Mouse (Mus musculus) heart, embryonic 11.5 days (tissue): ENCODE data around the gene Fyn. TPM values are rescaled to one million over a fixed set of nuclear protein-coding genes. Genes with fewer than 3 reads are reported as not detected.

ENCODE experiments used
- ATAC-seq: fragments of 200-750 bp; cut with Nextera tagmentation; replicated peaks from 2 replicates; pipeline ENCODE4 v1.8.0; 2017; ENCODE audit warnings: moderate library complexity; ENCODE audit not compliant: insufficient number of reproducible peaks, low FRiP score, low TSS enrichment
- H3K27ac ChIP-seq: fragments of 300-500 bp; sonication (generic); 2 replicates; pipeline ENCODE4 v1.5.1; 2014; ENCODE audit warnings: mild to moderate bottlenecking, low read depth, low read length
- H3K27me3 ChIP-seq: fragments of 300-500 bp; sonication (generic); 2 replicates; pipeline ENCODE4 v1.6.1; 2014; ENCODE audit warnings: mild to moderate bottlenecking, low read length, mixed read lengths; ENCODE audit not compliant: control insufficient read depth, insufficient read depth
- H3K36me3 ChIP-seq: fragments of 300-500 bp; sonication (generic); 2 replicates; pipeline ENCODE4 v1.6.1; 2014; ENCODE audit warnings: mild to moderate bottlenecking, low read length, moderate library complexity, mixed read lengths; ENCODE audit not compliant: control insufficient read depth, insufficient read depth
- H3K4me1 ChIP-seq: fragments of 300-500 bp; sonication (generic); 2 replicates; pipeline ENCODE4 v1.6.1; 2014; ENCODE audit warnings: low read length; ENCODE audit not compliant: control insufficient read depth, insufficient read depth
- H3K4me2 ChIP-seq: fragments of 300-500 bp; sonication (generic); 2 replicates; pipeline ENCODE4 v1.6.1; 2014; ENCODE audit warnings: mild to moderate bottlenecking, moderate library complexity
- H3K4me3 ChIP-seq: fragments of 300-500 bp; sonication (generic); 2 replicates; pipeline ENCODE4 v1.5.1; 2014; ENCODE audit warnings: low read depth, low read length
- H3K9ac ChIP-seq: fragments of 300-500 bp; sonication (generic); 2 replicates; pipeline ENCODE4 v1.6.1; 2014; ENCODE audit warnings: mild to moderate bottlenecking, low read depth, low read length, moderate library complexity
- H3K9me3 ChIP-seq: fragments of 300-500 bp; sonication (generic); replicated peaks from 2 replicates; pipeline ENCODE4 v1.6.1; 2016; ENCODE audit warnings: low read length; ENCODE audit not compliant: control insufficient read depth
- WGBS: fragments of 180-500 bp; shearing (Covaris S2); extraction: QIAGEN DNeasy Blood & Tissue Kit; methylation state at CpG from one replicate; pipeline ENCODE4 v1.1.7; 2014; ENCODE audit not compliant: insufficient replicate concordance; 5-methylcytosine and 5-hydroxymethylcytosine counted together
- polyA plus RNA-seq: library from polyadenylated mRNA; unstranded; fragments of >200 nt; fragmentation: Nextera tagmentation; extraction: Ambion mirVana; gene quantifications from 2 replicates; pipeline ENCODE4 v1.2.1, GENCODE M21; 2014

The Fyn gene
- polyA plus RNA-seq, 1 experiment from 2014 or later = 17.2 TPM

DNA sequence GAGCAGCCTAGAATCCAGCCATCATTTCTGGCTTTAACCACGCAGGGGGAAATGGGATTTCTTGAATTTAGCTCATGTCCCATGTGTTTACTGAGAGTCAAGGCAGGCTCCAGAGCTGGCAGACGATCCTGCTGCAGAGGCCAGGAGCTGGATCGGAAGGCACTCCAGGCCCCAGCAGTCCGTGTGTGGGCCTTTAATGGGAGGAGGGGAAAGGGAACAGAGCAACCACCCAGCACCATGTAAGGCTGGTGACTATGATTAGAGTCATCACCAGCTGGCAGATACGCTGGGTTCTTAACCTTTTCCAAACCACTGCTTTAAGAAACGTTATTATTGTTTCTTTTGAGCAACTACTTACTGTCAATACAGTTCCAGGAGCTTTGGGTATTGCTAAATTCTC is 246.0 kb downstream of the Fyn start:
- peak overlapping the region; percentile 75 for H3K4me2 ChIP-seq
- 11% methylated on average over 6 of the region's 6 CpGs for WGBS
- peaks cover 11% of the 10 kb centered on the region for H3K4me1 ChIP-seq
- H3K27me3 ChIP-seq = no peaks in the 10 kb centered on the region
- peak overlapping the region; percentile 93 for H3K27ac ChIP-seq
- H3K9ac ChIP-seq = peak overlapping the region; percentile 56; the same call in 1 of the 2 replicates
- H3K4me3 ChIP-seq = peak overlapping the region; percentile 55
- peak; percentile 72; the same call in 1 of the 2 replicates for ATAC-seq
- 0 out of 2 replicates have a peak, but pooled peaks cover 2% of the 10 kb centered on the region for H3K36me3 ChIP-seq
- no peaks in the 10 kb centered on the region for H3K9me3 ChIP-seq

Other genes with a start within 250 kb of the Fyn start
- 8.0 and 8.6 TPM in 2 replicates for gene Fam229b, start 234.9 kb upstream of the Fyn start, polyA plus RNA-seq
- 14.5 TPM in 2 replicates for gene Tube1, start 234.9 kb upstream of the Fyn start, polyA plus RNA-seq
- 0.36 TPM in 1 of 2 replicates, not detected in the other for gene Ccn6, start 205.1 kb upstream of the Fyn start, polyA plus RNA-seq
- gene Traf3ip2, start 244.1 kb downstream of the Fyn start, polyA plus RNA-seq = 11.6 and 12.9 TPM in 2 replicates